Mouse (Mus musculus) kidney, embryonic 15.5 days (tissue): ENCODE data around the gene Ctnnbl1. TPM values are rescaled to one million over a fixed set of nuclear protein-coding genes. Genes with fewer than 3 reads are reported as not detected.
A peak's percentile ranks its signal among the peaks of the same experiment; 100 is the strongest.

Source experiments
- ATAC-seq: fragments of 200-750 bp; cut with Nextera tagmentation; replicated peaks from 2 replicates; pipeline ENCODE4 v1.8.0; 2017; ENCODE audit warnings: moderate TSS enrichment; ENCODE audit not compliant: low FRiP score
- H3K27ac ChIP-seq: fragments of 300-500 bp; sonication (generic); 2 replicates; pipeline ENCODE4 v1.5.1; 2015; ENCODE audit warnings: mild to moderate bottlenecking, inconsistent platforms
- H3K27me3 ChIP-seq: fragments of 300-500 bp; sonication (generic); 2 replicates; pipeline ENCODE4 v1.6.1; 2015; ENCODE audit warnings: inconsistent platforms
- H3K36me3 ChIP-seq: fragments of 300-500 bp; sonication (generic); 2 replicates; pipeline ENCODE4 v1.6.1; 2015; ENCODE audit warnings: inconsistent platforms
- H3K4me1 ChIP-seq: fragments of 300-500 bp; sonication (generic); 2 replicates; pipeline ENCODE4 v1.6.1; 2015; ENCODE audit warnings: inconsistent platforms
- H3K4me2 ChIP-seq: fragments of 300-500 bp; sonication (generic); 2 replicates; pipeline ENCODE4 v1.6.1; 2015; ENCODE audit warnings: moderate library complexity, mild to moderate bottlenecking, inconsistent platforms
- H3K4me3 ChIP-seq: fragments of 300-500 bp; sonication (generic); replicated peaks from 2 replicates; pipeline ENCODE4 v1.5.1; 2015; ENCODE audit warnings: mild to moderate bottlenecking, inconsistent platforms
- H3K9ac ChIP-seq: fragments of 300-500 bp; sonication (generic); 2 replicates; pipeline ENCODE4 v1.6.1; 2015; ENCODE audit warnings: mild to moderate bottlenecking, inconsistent platforms
- H3K9me3 ChIP-seq: fragments of 300-500 bp; sonication (generic); replicated peaks from 2 replicates; pipeline ENCODE4 v1.6.1; 2016; ENCODE audit warnings: inconsistent platforms
- WGBS: fragments of 180-500 bp; shearing (Covaris S2); methylation state at CpG from one replicate; pipeline ENCODE4 v1.1.7; 2015; ENCODE audit warnings: mixed read lengths; 5-methylcytosine and 5-hydroxymethylcytosine counted together
- polyA plus RNA-seq: library from polyadenylated mRNA; unstranded; fragments of >200 nt; fragmentation: Nextera tagmentation; extraction: Ambion mirVana; gene quantifications from 2 replicates; pipeline ENCODE4 v1.2.1, GENCODE M21; 2015

The Ctnnbl1 gene
- polyA plus RNA-seq, 1 experiment from 2014 or later, result 75.3 TPM

DNA sequence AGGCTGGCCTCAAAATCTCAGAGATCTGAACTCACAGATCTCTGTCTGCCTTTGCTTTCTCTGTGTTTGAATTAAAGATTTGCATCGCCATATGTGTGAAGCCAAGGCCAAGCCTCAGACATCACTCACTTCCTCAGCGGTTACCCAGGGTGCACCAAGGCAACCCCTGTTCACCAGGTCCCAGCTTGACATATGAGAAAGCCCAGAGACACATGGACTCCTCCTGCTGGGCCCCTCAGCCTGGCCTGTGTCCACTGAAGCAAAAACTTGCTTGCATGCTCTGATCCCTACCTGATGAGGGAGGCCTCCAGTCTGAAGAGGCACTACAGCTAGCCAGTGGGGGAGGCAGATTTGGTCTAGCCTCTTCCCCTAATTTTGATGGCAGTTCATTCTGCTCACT lies 63.1 kb downstream of the Ctnnbl1 start:
- ATAC-seq, result peak; percentile 54; the same call in 1 of the 2 replicates
- Histone ChIP-seq H3K4me2 (no peak overlapping the region), H3K9me3 (no peaks in the 10 kb centered on the region), H3K36me3 (peaks cover 9% of the 10 kb centered on the region; the same call in 1 of the 2 replicates), H3K27me3 (no peaks in the 10 kb centered on the region), H3K4me3 (no peak overlapping the region), H3K9ac (no peak overlapping the region), H3K27ac (no peak overlapping the region), H3K4me1 (peaks cover 32% of the 10 kb centered on the region)
- WGBS, result 74% methylated on average over 2 of the region's 2 CpGs

DNA sequence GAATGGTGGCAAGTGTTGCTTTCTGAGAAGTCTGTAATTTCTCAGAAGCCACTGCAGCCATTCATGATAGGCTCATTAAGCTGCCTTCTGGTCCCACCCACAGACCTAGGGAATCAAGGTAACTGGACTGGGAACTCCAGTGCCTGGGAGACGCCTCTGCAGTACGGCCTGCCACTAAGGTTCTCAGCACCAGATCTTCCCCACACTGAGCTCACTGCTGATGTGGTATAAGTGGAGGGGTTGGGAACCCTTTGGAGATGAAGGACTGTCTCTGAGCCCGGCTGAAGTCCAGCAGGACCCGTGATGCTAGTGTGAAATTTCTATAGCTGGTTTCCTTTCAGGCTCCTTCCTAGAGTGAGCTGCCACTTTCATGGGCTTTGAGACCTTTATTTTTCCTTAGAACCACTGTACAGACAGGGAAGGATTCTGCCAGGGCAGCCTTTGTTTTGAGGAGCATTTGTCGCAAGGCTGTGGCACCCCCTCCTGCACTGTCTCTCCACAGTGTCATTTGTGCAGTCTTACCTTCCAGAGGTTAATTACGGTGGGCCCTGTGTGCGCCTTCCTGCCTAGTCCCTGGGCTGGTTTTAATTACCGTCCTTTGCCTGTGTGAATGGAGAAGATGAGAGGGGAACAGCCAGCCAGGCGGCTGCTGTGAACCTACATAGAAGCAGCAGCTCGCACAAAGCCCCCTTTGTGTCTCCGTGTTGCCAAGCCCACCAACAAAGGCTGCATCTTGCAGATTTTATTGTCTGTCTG lies 63.7 kb downstream of the Ctnnbl1 start:
- Histone ChIP-seq H3K27me3 (no peaks in the 10 kb centered on the region), H3K4me3 (no peak overlapping the region), H3K36me3 (peaks cover 9% of the 10 kb centered on the region; the same call in 1 of the 2 replicates), H3K4me2 (no peak overlapping the region), H3K27ac (peak overlapping the region; percentile 61), H3K9me3 (no peaks in the 10 kb centered on the region), H3K4me1 (peaks cover 39% of the 10 kb centered on the region), H3K9ac (no peak overlapping the region)
- ATAC-seq, result peak; percentile 43; the same call in 1 of the 2 replicates
- 18% methylated on average over 11 of the region's 11 CpGs for WGBS

DNA sequence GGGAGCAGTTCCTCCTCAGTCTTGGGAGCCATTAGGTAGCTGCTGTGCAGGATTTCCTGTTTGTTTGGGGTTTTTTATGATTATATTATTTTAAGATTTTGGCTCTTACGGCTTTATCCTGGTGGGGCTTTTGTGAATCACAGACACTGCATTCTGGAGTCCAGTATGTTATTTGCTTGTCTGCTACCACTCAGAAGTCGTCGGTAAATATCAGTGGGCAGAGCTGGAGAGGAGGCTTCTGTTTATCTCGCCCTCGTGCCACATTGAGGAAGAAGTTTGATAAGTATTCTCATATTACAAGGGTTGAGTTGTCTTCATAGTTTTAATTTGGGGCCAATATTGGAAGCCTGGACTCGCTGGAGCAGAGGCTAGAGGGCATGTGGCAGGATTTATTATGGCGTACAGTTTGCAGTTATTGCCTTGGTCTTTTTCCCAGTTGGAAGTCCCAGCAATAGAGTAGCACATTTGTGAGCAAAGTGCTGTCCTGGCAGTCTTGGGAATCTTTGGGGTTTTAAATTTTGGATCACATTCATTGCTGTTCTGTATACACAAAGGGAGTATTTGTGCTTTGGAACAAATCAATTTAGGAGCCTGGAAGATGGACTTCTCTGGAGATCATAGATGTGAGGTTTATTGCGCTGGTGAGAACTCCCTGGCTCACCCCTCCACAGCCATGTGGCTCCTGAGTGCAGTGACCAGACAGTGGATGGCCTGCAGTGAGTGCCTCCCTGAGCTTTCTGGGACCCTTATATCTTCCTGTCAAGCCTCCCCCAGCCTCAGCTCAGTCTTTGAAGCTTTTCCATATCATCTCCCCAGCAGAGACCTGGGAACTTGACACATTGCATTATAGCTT lies 64.5 kb downstream of the Ctnnbl1 start:
- H3K4me2 ChIP-seq, result no peak overlapping the region
- ATAC-seq, result no peak
- H3K36me3 ChIP-seq, result peaks cover 9% of the 10 kb centered on the region; the same call in 1 of the 2 replicates
- peaks cover 39% of the 10 kb centered on the region for H3K4me1 ChIP-seq
- WGBS, result 18% methylated on average over 8 of the region's 8 CpGs
- H3K27ac ChIP-seq, result peak overlapping the region; percentile 61
- no peaks in the 10 kb centered on the region for H3K9me3 ChIP-seq
- no peaks in the 10 kb centered on the region for H3K27me3 ChIP-seq
- no peak overlapping the region for H3K9ac ChIP-seq
- H3K4me3 ChIP-seq, result no peak overlapping the region

DNA sequence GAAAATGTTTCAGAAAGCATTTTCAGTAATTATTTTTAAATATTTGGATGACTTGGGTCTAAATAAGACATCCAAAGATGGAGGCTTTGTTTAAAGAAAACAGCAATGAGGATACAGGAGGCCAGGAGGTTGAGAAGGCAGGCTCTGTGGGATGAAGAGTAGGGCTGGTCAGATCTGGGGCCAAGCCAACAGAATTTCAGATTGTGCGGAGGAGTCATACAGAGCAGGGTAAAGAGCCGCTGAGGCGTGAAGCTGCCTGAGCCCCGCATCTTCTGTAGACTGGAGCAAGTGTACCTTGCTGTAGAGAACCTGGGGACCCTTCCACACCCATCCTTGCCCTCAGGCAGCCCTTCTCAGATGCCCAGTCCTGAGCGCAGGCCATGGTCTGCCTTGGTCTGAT lies 65.5 kb downstream of the Ctnnbl1 start:
- Histone ChIP-seq H3K36me3 (peaks cover 9% of the 10 kb centered on the region; the same call in 1 of the 2 replicates), H3K4me3 (no peak overlapping the region), H3K9me3 (no peaks in the 10 kb centered on the region), H3K4me1 (peaks cover 47% of the 10 kb centered on the region), H3K27me3 (no peaks in the 10 kb centered on the region), H3K27ac (no peak overlapping the region), H3K4me2 (no peak overlapping the region), H3K9ac (no peak overlapping the region)
- no peak for ATAC-seq
- WGBS, result 61% methylated on average over 5 of the region's 5 CpGs

DNA sequence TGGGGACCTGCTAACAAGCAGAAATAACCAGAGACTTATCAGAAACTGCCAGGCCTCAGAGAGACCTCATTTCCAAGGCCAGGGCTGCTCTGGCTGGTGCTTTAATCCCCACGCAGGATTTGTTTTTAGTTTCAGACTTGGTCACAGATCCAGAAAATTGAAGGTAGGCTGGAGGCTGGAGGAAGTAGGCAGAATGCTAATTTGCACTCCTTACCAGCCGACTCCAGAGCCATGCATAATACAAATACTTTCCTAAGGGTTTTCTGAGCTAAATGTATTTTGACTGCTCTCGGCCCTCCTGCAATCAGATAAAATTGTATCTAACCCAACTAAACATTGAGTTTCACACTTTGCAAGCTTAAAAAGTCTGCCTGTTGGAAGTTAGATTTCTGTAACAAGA lies 67.2 kb downstream of the Ctnnbl1 start:
- Histone ChIP-seq H3K9me3 (no peaks in the 10 kb centered on the region), H3K36me3 (peaks cover 3% of the 10 kb centered on the region), H3K27me3 (no peaks in the 10 kb centered on the region), H3K4me3 (no peak overlapping the region), H3K4me1 (peaks cover 58% of the 10 kb centered on the region), H3K9ac (no peak overlapping the region), H3K27ac (no peak overlapping the region), H3K4me2 (no peak overlapping the region)
- no peak for ATAC-seq
- 72% methylated on average over 3 of the region's 3 CpGs for WGBS

DNA sequence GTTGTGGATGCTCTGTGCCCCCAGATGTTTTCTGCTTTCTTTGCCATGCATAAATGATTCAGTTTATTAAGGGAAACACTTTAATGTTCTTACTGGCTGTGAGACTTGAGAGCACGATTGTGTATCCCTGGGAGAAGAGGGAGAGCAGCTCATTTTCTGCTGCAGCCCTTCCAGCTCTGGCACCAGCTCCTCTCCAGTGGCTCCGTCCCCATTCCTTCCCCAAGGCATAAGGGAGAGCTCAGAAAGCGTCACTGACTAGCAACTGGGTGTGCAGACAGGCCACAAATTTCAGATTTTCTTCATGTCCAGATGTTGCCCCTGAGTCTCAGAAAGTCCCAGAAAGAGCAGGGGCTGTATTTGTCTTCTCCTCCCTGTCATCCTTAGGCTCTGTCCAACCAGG lies 67.9 kb downstream of the Ctnnbl1 start:
- no peak overlapping the region for H3K4me2 ChIP-seq
- peaks cover 8% of the 10 kb centered on the region for H3K36me3 ChIP-seq
- peak overlapping the region; percentile 27; the same call in 1 of the 2 replicates for H3K27ac ChIP-seq
- ATAC-seq, result no peak
- H3K27me3 ChIP-seq, result no peaks in the 10 kb centered on the region
- H3K4me3 ChIP-seq, result no peak overlapping the region
- peaks cover 58% of the 10 kb centered on the region for H3K4me1 ChIP-seq
- no peaks in the 10 kb centered on the region for H3K9me3 ChIP-seq
- 54% methylated on average over 3 of the region's 3 CpGs for WGBS
- no peak overlapping the region for H3K9ac ChIP-seq

DNA sequence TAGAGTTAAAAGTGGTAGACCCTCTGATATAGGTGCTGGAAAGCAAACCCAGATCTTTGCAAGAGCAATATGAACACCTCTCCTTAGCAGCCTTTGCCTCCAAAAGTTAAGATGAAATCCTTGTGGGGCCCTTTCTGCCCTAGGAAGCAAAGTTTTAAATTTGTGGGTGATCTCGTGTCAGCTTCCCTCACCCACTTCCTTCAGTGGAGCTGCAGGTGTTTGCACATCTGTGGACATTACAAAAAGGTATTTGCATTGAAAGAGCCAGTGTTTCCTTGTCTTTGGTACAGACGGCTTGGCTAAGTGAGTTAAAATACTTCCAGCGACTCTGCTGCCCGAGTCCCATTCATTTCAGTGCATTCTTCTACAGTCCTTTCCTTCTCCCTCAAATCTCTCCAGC lies 69.9 kb downstream of the Ctnnbl1 start:
- no peak overlapping the region for H3K9ac ChIP-seq
- no peak for ATAC-seq
- WGBS, result 86% methylated on average over 4 of the region's 4 CpGs
- H3K27ac ChIP-seq, result no peak overlapping the region
- no peaks in the 10 kb centered on the region for H3K9me3 ChIP-seq
- peaks cover 22% of the 10 kb centered on the region for H3K36me3 ChIP-seq
- peaks cover 38% of the 10 kb centered on the region for H3K4me1 ChIP-seq
- no peak overlapping the region for H3K4me3 ChIP-seq
- H3K4me2 ChIP-seq, result no peak overlapping the region
- no peaks in the 10 kb centered on the region for H3K27me3 ChIP-seq

DNA sequence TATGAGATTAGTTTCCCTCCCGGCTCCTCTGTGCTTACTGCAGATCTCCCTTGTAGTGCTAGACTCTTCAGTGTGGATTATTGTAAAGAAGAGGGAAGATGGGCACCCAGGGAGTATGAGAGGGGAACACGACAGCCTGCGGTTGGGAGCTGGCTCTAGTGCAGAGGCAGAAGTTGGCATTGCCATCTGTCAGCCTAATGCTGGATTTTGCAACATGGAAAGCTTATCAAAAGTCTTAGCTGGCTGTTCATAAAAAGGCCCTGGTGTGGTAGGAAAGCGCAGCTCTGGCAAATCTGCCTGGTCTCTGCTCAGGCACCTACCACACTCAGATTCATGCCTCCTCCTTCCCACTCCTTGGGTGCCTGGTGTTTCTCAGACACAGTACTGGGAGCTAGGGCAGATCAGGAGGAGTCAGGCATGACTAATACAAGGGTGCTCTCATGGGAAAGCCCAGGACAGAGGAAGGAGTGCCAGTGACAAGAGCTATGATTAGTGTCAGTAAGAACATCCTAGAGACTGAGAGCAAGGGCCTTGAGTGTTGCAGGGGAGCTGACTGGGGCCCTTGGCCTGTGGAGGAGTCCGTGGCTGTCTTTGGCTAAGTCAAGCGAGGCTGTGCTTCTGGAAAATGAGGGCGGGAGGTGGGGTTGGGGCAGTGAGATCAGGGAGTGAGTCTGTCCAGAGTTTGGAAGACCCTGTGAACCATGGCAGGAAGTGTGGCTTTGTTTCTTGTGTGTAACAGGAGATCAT lies 70.6 kb downstream of the Ctnnbl1 start:
- no peaks in the 10 kb centered on the region for H3K9me3 ChIP-seq
- 53% methylated on average over 7 of the region's 7 CpGs for WGBS
- H3K4me3 ChIP-seq, result no peak overlapping the region
- H3K9ac ChIP-seq, result no peak overlapping the region
- peaks cover 31% of the 10 kb centered on the region for H3K4me1 ChIP-seq
- ATAC-seq, result peak; percentile 79
- H3K27me3 ChIP-seq, result no peaks in the 10 kb centered on the region
- no peak overlapping the region for H3K4me2 ChIP-seq
- H3K27ac ChIP-seq, result peak overlapping the region; percentile 49; the same call in 1 of the 2 replicates
- peaks cover 29% of the 10 kb centered on the region for H3K36me3 ChIP-seq

DNA sequence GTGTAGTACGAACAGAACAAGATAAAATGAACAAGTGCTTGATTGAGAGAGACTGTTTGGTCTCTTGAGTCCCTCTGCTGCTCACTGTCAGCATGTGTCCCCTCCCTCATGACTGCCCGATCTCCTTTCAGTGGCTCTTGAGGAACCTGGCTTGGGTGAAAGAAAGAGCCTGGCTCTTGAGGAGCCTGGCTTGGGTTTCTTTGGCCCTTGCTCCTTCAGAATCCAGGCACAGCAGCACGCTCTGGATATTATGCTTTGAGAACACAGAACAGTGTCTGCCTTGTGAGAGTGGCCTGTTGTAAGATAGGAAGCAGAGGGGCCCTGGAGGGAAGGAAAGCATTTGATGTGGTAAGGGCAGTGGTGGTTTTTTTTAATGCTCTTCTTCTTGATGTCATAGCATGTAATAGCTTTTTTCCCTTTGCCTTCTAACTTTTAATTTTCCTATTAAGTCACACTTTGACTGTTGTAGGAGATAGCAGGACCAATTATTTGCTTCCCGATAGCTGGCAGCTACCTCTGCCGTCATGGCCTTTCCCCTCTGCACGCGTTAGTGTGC lies 71.2 kb downstream of the Ctnnbl1 start:
- 64% methylated on average over 7 of the region's 7 CpGs for WGBS
- H3K4me1 ChIP-seq, result peaks cover 27% of the 10 kb centered on the region
- H3K27me3 ChIP-seq, result no peaks in the 10 kb centered on the region
- no peak for ATAC-seq
- 0 out of 2 replicates have a peak overlapping the region, but pooled peaks have one; percentile 49 for H3K27ac ChIP-seq
- no peak overlapping the region for H3K4me2 ChIP-seq
- peaks cover 29% of the 10 kb centered on the region for H3K36me3 ChIP-seq
- no peaks in the 10 kb centered on the region for H3K9me3 ChIP-seq
- no peak overlapping the region for H3K9ac ChIP-seq
- H3K4me3 ChIP-seq, result no peak overlapping the region

DNA sequence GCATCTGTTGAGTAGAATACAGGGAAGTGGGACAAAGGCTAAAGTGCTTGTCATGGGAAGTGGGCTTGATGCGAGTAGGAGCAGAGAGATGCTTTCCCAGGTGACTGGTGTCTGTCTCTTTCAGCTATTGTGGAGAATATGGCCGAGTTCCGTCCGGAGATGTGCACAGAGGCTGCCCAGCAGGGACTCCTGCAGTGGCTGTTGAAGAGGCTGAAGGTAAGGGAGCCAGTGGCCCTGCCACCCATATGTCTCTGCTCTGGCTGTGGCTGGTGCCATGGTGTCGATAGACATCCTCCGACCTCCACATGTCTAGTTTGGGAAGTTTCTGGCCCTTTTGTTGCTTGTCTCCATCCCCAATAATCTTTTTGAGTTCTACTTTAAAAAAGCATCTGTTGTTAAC lies 72.1 kb downstream of the Ctnnbl1 start:
- H3K36me3 ChIP-seq, result peaks cover 29% of the 10 kb centered on the region
- H3K9ac ChIP-seq, result no peak overlapping the region
- H3K4me1 ChIP-seq, result peaks cover 27% of the 10 kb centered on the region
- H3K27me3 ChIP-seq, result no peaks in the 10 kb centered on the region
- H3K27ac ChIP-seq, result no peak overlapping the region
- no peak overlapping the region for H3K4me2 ChIP-seq
- no peak for ATAC-seq
- WGBS, result 91% methylated on average over 6 of the region's 6 CpGs
- H3K4me3 ChIP-seq, result no peak overlapping the region
- H3K9me3 ChIP-seq, result no peaks in the 10 kb centered on the region

DNA sequence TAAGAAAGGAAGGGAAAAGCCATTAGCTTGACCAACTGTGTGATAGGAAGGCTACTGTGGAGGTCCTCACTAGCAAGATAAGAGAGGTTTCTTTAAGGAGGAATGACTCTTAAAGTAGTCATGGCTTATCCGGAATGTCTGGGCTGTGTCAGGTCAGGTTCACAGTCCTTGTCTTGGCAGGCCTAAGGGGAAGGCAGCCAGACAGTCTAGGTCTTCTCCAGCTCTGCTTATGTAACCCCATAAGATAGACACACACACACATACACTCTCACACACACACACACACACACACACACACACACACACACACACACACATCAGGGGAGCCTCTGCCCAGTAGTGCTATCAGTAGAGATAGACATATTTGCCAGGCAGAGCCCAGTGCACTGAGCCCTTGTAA lies 73.5 kb downstream of the Ctnnbl1 start:
- H3K36me3 ChIP-seq, result peaks cover 29% of the 10 kb centered on the region
- no peak for ATAC-seq
- H3K9ac ChIP-seq, result no peak overlapping the region
- H3K4me3 ChIP-seq, result no peak overlapping the region
- no peaks in the 10 kb centered on the region for H3K9me3 ChIP-seq
- no peaks in the 10 kb centered on the region for H3K27me3 ChIP-seq
- H3K4me2 ChIP-seq, result no peak overlapping the region
- WGBS, result 87% methylated on average over 1 of the region's 1 CpGs
- H3K4me1 ChIP-seq, result peaks cover 21% of the 10 kb centered on the region
- no peak overlapping the region for H3K27ac ChIP-seq
